Mouse (Mus musculus) layer of hippocampus, adult 18-20 months (tissue): ENCODE results near the gene Klf11. TPM values are rescaled to one million over a fixed set of nuclear protein-coding genes. Genes with fewer than 3 reads are reported as not detected.
"Not testable (repeated sequence)": the region's sequence is repeated elsewhere in the genome, so short reads cannot be mapped to it uniquely, and the experiment has no call there.

ENCODE experiments used
- DNase-seq, 2 experiments: peaks; one replicate each; pipeline ENCODE4 v3.0.0; 2022; ENCODE audit warnings: low spot score in 2 of 2
- total RNA-seq, 2 experiments: library from RNA; stranded (reverse); gene quantifications; 2 replicates each; pipeline ENCODE4 v1.2.3; 2021

Klf11 gene
- total RNA-seq, 2 experiments from 2014 or later, result 2.9 to 4.6 TPM

GRCm38 (mm10) chr12:24699578-24699977 is 48.5 kb downstream of the Klf11 start:
- no peak for DNase-seq

GRCm38 (mm10) chr12:24701621-24702020 is 50.5 kb downstream of the Klf11 start:
- DNase-seq, result not testable (repeated sequence)

- DNase-seq, result no peak
These were observed 51.9 kb downstream of the Klf11 start for GRCm38 (mm10) chr12:24703013-24703412.

DNA sequence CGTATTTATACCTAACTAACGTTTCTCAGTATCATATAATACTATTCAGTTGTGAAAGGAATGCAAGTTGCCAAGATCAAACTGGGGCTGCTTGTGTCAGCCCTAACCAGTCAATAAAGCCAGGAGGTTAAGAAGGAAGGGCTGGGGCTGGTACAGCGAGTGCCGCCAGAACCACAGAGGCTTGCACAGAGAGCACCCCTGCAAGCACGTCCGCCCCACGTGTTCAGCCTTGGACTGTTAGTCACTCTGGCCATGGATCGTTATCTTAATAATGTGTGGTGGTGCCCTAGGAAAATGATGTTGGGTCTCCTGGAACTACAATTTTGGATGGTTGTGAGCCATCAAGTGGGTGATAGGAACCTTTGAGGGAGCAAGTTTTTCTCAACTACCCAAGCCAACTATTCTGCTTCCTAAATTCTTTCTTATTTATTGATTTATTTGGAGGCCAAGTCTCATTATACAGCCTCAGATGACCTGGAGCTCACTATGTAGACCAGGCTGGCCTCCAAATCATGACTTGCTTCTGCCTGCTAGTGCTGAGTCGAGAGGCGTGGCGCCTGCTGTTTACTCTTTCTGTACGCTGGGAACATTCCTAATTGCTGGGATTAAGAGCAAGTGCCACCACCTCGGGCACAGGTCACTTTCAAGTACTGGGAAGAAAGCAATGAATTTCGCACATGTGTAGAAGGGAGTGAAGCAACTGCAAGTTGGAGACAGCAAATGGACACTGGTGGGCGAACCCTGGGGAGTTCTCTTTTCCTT is 54.6 kb downstream of the Klf11 start:
- no peak for DNase-seq

DNA sequence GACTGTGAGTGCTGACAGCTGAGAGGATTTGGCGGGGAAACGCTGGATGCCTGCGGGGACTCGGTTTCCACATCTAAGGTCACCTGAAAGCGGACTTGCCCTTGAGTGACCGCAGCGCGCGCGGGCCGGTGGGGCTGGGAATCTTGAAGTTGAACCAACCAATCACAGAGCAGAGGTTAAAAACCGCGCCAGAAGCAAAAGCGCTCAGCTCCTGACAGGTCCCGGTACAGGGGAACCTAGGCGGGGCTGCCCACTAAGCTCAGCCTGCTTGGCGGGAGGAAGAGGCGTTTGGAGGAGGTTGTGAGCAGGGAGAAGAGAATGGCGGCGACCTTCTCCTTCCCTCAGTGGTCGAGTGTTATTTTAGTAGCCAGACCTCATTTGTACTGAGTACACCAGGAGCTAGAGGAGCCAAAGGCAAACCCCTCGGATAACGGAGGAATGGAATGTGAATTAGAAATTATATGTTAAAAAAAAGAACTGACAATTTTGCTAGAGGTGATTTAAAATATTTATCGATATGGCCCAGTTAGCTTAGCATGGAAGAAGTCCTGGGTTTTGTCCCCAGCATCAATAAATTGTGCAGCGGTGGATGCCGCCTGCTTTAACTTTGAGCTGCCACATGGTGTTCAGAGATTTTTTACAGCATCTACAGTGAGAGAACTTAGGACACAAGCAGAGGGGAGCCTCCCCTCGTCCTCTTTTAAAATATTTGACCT is 55.8 kb downstream of the Klf11 start:
- no peak for DNase-seq

GRCm38 (mm10) chr12:24707480-24707802 is 56.4 kb downstream of the Klf11 start:
- no peak for DNase-seq

- DNase-seq, result peak; percentile 79 to 89
These were observed 57.1 kb downstream of the Klf11 start, which contains the start of gene Rrm2 for GRCm38 (mm10) chr12:24707954-24708823. Gene Rrm2, plus strand, starts transcription at chr12:24708241.

- DNase-seq, result no peak
These were observed 57.7 kb downstream of the Klf11 start for GRCm38 (mm10) chr12:24708824-24709218.

GRCm38 (mm10) chr12:24709409-24709808 is 58.3 kb downstream of the Klf11 start:
- DNase-seq, result no peak

DNA sequence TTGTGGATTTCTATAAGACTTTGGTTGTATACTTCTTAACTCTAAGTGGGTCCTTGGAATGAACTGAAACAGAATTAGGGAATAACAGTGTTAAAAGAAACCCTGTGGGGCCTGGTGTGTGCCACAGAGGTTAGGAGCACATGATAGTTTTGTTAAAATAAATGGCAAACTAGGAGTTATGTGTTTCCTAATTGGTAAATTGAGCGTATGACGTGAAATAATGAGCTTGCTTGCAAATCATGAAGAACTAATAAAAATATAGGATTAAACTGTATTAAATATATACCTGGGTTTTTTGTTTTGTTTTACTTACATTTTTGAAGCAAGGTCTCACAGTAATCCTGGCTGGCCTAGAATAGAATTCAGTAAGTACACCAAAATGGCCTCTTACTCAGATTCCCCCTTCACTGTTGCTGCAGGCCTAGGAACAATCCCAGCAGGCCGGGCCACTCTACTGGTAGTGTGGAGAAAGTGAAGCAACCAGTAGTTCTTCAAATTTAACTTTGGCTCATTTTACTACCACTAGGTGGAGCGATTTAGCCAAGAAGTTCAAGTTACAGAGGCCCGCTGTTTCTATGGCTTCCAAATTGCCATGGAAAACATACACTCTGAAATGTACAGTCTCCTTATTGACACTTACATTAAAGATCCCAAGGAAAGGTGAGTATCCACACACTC is 58.9 kb downstream of the Klf11 start:
- peak; percentile 13 to 83 for DNase-seq

DNA sequence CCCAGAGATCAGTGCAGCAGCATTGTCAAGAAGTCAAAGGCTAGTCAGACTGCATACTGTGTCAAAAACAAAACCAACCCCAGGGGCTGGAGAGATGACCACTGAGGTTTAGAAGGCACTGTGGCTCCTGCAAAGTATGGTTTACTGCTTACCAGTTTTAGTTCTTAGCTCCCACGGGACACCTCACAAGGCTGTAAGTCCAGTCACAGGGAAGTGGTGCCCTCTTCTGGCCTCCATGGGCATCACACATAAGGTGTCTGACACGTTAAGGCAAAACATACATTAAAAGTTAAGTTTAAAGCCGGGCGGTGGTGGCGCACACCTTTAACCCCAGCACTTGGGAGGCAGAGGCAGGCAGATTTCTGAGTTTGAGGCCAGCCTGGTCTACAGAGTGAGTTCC is 59.6 kb downstream of the Klf11 start:
- no peak for DNase-seq

Other genes starting within 250 kb of the Klf11 start
- gene Taf1b, start 152.9 kb upstream of the Klf11 start, total RNA-seq, result 10 to 100 TPM; 30.1 to 37.2 TPM
- 10 to 100 TPM; 26.4 to 30.5 TPM for gene Grhl1, start 79.0 kb upstream of the Klf11 start, total RNA-seq
- gene Cys1, start 30.5 kb downstream of the Klf11 start, total RNA-seq, result 10 to 100 TPM; 30.2 to 35.4 TPM
- 1 to 10 TPM in 1 of 2 experiments, under 1 TPM in 1; 0.71 to 1.5 TPM for gene Rrm2, start 57.0 kb downstream of the Klf11 start, total RNA-seq
- gene Mboat2, start 179.6 kb downstream of the Klf11 start, total RNA-seq, result 10 to 100 TPM; 83.9 to 88.1 TPM